Mouse (Mus musculus) lung, postnatal 4 days (tissue): ENCODE measurements around the gene Pold4.

Source experiments
- DNase-seq, 2 experiments: peaks; one replicate each; pipeline ENCODE4 v3.0.0; 2021

Gene Pold4

GRCm38 (mm10) chr19:4279487-4279886 is 47.8 kb downstream of the Pold4 start:
- DNase-seq = peak in 1 of 2 experiments; percentile 23

- DNase-seq = no peak
These were observed 48.7 kb downstream of the Pold4 start for GRCm38 (mm10) chr19:4280425-4280824.

GRCm38 (mm10) chr19:4282898-4283553 is 51.3 kb downstream of the Pold4 start, which contains the start of gene Ankrd13d:
Ankrd13d (minus strand) TSS chr19:4283137.
- peak; percentile 94 for DNase-seq
